Mouse (Mus musculus) heart, adult 8-10 months (tissue): ENCODE data around the gene Bpgm. TPM values are rescaled to one million over a fixed set of nuclear protein-coding genes. Genes with fewer than 3 reads are reported as not detected.
A peak's percentile ranks its signal among the peaks of the same experiment; 100 is the strongest.

ENCODE experiments used
- DNase-seq: peaks from one replicate; pipeline ENCODE4 v3.0.0; 2022; ENCODE audit warnings: low spot score
- total RNA-seq, 4 experiments: library from RNA; stranded (reverse); gene quantifications; 2 replicates each; pipeline ENCODE4 v1.2.4; 2022

The Bpgm gene
- total RNA-seq, 4 experiments from 2014 or later, result 27.1 to 53.5 (median 32.2) TPM

DNA sequence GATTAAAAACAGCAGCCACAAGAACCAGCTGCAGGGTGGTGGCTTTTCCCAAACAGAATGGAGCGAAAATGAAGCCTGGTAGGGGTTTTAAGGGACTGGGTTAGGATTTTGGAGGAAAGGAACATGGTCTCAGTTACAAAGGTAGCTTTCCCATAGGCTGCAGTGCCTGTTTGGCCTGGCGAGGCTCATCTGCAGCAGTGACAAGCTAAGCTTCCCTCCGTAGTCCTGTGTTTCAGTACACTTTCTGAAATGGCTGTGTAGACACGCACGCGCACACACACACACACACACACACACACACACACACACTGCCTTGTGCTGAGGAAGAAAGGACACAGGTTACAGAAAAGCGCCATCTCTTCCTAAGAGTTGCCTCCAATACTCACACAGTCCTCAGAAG is 7.8 kb downstream of the Bpgm start:
- no peak for DNase-seq

DNA sequence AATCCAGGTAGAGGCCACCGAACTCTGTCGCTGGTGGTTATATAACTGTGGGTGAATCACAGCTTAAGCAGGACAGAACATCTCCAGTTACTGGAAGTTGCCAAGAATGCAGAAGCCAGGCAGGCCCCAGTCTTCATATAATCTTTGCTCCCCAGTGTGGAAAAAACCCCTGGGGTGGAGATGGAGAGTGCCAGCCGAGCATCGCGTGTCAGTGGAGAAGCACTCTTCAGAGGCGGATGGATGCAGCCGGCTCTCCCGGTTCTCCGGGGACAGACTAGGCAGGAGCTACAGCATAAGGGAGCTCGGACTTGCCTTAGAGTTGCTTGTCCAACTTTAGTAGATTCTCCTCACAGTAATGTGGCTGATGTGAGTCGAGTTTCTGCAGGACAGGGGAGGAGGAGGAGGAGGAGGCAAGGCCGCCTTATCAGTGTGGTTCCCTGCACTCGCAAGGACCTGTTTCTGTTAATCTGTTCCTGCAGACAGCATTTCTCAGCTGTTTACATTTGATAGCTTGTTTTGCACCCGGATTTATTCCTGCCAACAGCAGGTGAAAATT is 10.1 kb downstream of the Bpgm start:
- DNase-seq, result no peak

GRCm38 (mm10) chr6:34493327-34494095 is 17.5 kb downstream of the Bpgm start:
- no peak for DNase-seq

- no peak for DNase-seq
Measured at GRCm38 (mm10) chr6:34495140-34495551, 19.1 kb downstream of the Bpgm start.

DNA sequence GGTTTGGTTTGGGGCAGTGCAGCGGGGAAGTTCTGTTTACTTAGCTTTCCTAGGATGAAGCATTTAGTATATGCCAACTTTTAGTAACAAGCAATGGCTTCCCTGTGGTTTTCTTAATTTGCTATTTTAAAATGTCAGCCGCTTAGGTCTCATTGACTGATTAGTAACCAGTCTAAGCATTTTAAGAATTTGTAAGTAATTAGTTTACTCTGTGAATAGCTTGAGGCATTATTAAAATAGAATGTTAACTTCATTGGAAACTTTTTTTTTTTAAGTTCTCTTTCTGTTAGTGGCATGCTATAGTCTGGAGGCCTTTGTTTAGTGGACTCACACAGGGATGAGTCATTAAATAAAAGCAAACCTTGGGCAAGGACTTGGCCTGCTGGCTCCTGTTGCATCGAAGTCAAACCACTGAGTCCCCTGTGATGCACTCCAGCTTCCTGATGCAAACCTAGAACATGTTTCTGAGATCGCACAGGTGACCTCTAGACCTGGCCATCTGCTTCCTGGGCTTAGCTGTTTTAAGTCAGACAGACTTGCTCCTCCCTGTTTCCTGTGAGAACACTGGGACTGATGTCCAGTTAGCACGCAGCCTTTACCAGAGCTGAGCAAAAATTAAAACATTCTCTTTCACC is 22.1 kb downstream of the Bpgm start:
- no peak for DNase-seq

DNA sequence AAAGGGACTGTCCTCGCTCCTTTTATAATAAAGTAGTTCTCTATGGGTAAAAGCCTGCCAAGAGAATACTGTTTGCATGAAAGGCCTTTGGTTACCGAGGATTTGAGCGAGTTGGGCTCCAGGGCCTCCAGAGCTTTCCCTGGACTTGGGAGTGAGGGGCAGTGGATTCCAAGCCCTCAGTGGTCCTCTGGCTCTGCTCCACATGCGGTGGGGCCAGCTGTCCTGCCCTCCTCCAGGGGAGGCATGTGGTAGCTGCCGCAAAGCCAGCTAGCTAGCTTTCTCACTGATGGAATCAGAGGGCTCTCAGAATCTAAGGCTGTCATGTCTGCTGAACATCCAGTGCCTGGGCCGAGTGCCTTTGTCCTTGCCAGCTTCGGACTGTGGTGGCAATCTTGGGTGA is 26.3 kb downstream of the Bpgm start:
- no peak for DNase-seq

- no peak for DNase-seq
Measured at GRCm38 (mm10) chr6:34505957-34506356, 29.9 kb downstream of the Bpgm start.

GRCm38 (mm10) chr6:34507581-34507980 is 31.6 kb downstream of the Bpgm start:
- DNase-seq, result no peak

GRCm38 (mm10) chr6:34508016-34508415 is 32.0 kb downstream of the Bpgm start:
- DNase-seq, result no peak

DNA sequence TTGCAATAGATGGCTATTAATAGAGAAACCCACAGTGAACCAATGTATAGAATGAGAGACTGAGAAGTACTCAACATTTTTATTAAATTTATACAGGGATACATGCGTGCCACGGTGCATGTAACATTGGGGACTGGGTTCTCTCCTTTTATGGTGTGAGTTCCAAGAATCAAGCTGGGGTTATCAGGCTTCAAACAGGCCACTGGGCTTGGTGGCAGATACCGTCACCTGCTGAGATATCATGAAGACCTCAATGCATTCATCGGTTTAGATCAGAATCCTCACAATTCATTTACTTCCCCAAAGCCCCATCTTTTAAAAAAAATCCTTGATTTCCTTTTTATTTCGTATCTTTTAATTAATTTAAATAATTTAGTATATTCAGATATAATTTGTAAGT is 34.3 kb downstream of the Bpgm start:
- no peak for DNase-seq

DNA sequence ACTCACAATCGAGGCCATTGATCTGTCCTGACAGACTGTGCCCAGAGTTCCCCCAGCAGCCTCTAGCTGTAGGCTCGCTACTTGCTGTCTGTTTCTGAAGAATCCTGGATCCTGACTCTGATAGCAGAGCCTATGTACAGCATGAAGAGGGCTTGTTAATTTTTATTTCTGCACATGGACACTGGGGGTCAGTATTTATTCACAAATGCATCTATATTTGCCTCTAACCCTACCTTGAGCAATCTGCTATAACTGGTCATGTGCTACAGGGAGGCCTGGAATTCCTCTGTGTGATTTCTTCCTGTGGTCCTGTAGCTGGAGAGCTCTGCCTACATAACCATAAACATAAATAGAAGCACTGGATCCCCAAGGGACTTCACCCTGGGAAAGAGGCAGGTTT is 35.4 kb downstream of the Bpgm start:
- DNase-seq, result peak; percentile 55

DNA sequence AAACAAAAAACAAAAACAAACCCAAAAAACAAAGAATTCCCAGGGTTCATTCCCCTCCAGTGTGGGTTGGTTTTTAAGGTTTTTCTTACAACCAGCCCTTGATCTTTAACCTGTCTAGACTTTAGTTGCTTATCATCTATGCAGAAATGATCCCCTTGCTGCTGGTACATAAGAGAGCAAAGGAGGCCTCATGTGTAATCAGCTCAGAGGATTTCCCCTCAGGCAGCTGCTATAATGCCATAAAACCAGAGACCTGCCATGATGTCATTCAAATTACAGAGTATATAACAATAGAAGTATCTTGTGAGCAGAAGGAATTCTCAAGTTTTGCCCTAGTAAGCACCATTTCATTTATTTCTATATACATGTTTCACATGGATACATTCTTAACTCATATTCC is 36.7 kb downstream of the Bpgm start:
- DNase-seq, result no peak

- no peak for DNase-seq
Measured at GRCm38 (mm10) chr6:34514655-34515054, 38.6 kb downstream of the Bpgm start.

- DNase-seq, result no peak
Measured at GRCm38 (mm10) chr6:34515098-34515782, 39.2 kb downstream of the Bpgm start.

GRCm38 (mm10) chr6:34515783-34516099 is 39.7 kb downstream of the Bpgm start:
- DNase-seq, result no peak

GRCm38 (mm10) chr6:34517750-34518149 is 41.7 kb downstream of the Bpgm start:
- no peak for DNase-seq

GRCm38 (mm10) chr6:34519087-34519486 is 43.1 kb downstream of the Bpgm start:
- DNase-seq, result no peak

- no peak for DNase-seq
Measured at GRCm38 (mm10) chr6:34520491-34520890, 44.5 kb downstream of the Bpgm start.

- DNase-seq, result no peak
Measured at GRCm38 (mm10) chr6:34520912-34521311, 44.9 kb downstream of the Bpgm start.

DNA sequence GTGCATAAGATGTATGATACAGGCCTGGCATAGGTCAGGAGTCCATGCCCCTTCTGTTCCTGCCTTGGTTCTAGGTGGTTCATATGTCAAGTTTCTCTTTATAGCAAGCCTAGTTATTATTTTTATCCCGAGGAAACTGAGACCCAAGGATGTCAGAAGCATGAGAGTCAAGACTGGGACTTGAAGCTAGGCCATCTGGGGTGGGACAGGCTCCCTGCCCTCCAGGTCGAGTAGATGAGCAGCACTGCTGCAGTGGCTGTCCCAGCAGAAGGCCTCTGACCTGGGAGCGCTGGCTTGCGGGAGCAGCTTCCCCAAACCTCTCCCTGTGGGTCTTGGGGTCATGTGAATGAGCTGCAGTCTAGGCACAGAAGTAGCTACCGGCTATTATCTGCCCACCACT is 47.5 kb downstream of the Bpgm start:
- DNase-seq, result no peak

GRCm38 (mm10) chr6:34525499-34525924 is 49.5 kb downstream of the Bpgm start:
- DNase-seq, result no peak

GRCm38 (mm10) chr6:34525927-34526326 is 49.9 kb downstream of the Bpgm start:
- no peak for DNase-seq

DNA sequence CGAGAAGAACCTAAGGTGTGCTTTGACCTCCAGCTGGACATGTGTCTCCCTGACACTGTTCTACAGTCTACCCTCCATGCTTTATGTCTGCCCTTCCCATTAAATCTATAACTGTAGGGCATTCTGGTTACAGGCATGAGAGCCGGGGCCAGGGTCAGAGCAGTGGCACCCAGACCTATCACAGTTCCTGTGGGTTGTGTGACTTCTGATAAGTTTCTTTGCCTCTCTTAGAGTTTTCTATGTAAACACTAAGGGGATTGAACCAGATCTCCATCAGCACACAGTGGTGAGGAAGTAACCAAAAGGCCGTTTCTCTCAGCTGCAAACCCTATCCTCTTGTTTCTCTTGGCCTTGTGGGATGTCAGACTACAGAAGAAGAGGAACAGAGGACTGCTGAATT is 50.4 kb downstream of the Bpgm start:
- no peak for DNase-seq
